Mouse (Mus musculus): ENCODE results near the gene Asic4.

DNA sequence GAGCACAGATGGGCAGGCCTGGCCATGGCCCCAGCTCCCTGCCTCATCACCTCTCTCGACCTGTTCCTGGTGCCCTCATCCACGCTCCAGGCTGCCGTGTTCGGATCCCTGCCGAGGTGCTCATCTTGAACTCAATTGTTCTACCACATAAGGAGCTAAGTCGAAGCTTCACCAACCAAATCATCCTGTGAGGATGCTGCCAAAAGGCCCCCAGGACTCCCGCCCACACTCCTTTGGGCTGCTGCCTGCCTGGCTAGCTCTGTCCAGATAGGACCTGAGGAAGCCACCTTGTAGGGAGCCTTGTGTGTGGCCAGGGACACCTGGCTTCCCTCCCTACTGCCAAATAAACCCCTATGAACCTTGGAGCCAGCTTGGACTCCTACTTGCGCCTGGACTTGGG lies 7.4 kb upstream of the Asic4 start:
- TF ChIP-seq CTCF (IDR thresholded peaks at IDR 0.05; ENCODE audit: low read depth), result no peak
- no peak for TF ChIP-seq EP300 (IDR thresholded peaks at IDR 0.05; ENCODE audit: low read depth)

Data from liver, embryonic 14.5 days (tissue).